Mouse (Mus musculus): ENCODE results near the gene Zc3hav1l.

DNA sequence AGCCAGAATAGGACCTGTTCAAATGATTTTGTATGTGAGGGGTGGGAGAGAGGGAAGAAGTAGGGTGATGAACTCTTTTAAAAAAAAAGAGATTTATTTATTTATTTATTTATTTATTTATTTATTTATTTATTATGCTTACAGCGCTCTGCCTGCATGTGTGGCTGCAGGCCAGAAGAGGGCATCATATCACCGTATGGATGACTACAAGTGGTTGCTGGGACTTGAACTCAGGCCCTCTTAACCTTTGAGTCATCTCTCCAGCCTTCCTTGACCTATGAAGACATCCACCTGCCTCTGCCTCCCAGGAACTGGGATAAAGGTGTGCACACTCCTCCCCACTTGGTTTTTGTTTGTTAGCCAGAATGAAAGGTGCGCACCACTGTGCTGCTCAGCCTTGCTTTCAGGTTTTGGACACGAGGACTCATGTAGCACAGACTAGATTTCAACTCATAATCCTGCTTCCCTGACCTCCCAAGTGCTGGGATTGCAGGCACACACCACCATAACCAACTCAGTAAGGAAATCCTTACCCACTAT, 38.2 kb upstream of the Zc3hav1l start:
- no peak for TF ChIP-seq POLR2A (IDR thresholded peaks at IDR 0.05; ENCODE audit: low read depth, low read length)
- no peak for TF ChIP-seq CTCF (IDR thresholded peaks at IDR 0.05; ENCODE audit: borderline replicate concordance, insufficient read depth, low read length)
